Mouse (Mus musculus) lung, embryonic 14.5 days (tissue): ENCODE data around the gene Ipo9. TPM values are rescaled to one million over a fixed set of nuclear protein-coding genes. Genes with fewer than 3 reads are reported as not detected.

ENCODE experiments used
- ATAC-seq: fragments of 200-750 bp; cut with Nextera tagmentation; 2 replicates; pipeline ENCODE4 v1.8.0; 2017; ENCODE audit warnings: mild to moderate bottlenecking, moderate TSS enrichment, moderate library complexity; ENCODE audit not compliant: insufficient read depth
- DNase-seq: peaks from one replicate; pipeline ENCODE4 v3.0.0-alpha.2; 2015
- H3K27ac ChIP-seq: fragments of 300-500 bp; sonication (generic); 2 replicates; pipeline ENCODE4 v1.5.1; 2014; ENCODE audit warnings: low read depth, mild to moderate bottlenecking, moderate library complexity
- H3K27me3 ChIP-seq: fragments of 300-500 bp; sonication (generic); 2 replicates; pipeline ENCODE4 v1.6.1; 2014; ENCODE audit warnings: low read length, control low read depth; ENCODE audit not compliant: insufficient read depth
- H3K36me3 ChIP-seq: fragments of 300-500 bp; sonication (generic); 2 replicates; pipeline ENCODE4 v1.6.1; 2014; ENCODE audit warnings: control low read depth; ENCODE audit not compliant: insufficient read depth
- H3K4me1 ChIP-seq: fragments of 300-500 bp; sonication (generic); 2 replicates; pipeline ENCODE4 v1.6.1; 2014; ENCODE audit warnings: antibody characterized with exemption, control low read depth; ENCODE audit not compliant: insufficient read depth
- H3K4me2 ChIP-seq: fragments of 300-500 bp; sonication (generic); 2 replicates; pipeline ENCODE4 v1.6.1; 2014; ENCODE audit warnings: mild to moderate bottlenecking
- H3K4me3 ChIP-seq: fragments of 300-500 bp; sonication (generic); 2 replicates; pipeline ENCODE4 v1.5.1; 2014; ENCODE audit warnings: low read depth, low read length
- H3K9ac ChIP-seq: fragments of 300-500 bp; sonication (generic); 2 replicates; pipeline ENCODE4 v1.6.1; 2014
- H3K9me3 ChIP-seq: fragments of 300-500 bp; sonication (generic); 2 replicates; pipeline ENCODE4 v1.6.1; 2016; ENCODE audit warnings: low read depth, low read length, control low read depth
- CTCF ChIP-seq: IDR thresholded peaks from 2 replicates; pipeline ENCODE4 v1.5.1; 2016; ENCODE audit warnings: antibody characterized with exemption, low read depth
- WGBS: fragments of 180-500 bp; shearing (Covaris S2); extraction: QIAGEN DNeasy Blood & Tissue Kit; methylation state at CpG from one replicate; pipeline ENCODE4 v1.1.7; 2014; 5-methylcytosine and 5-hydroxymethylcytosine counted together
- polyA plus RNA-seq: library from polyadenylated mRNA; unstranded; fragments of >200 nt; fragmentation: Nextera tagmentation; extraction: Ambion mirVana; gene quantifications from 2 replicates; pipeline ENCODE4 v1.2.1, GENCODE M21; 2014

Ipo9 gene
- polyA plus RNA-seq, 1 experiment from 2014 or later: 158 TPM

GRCm38 (mm10) chr1:135380071-135380991 lies 50.0 kb downstream of the Ipo9 start:
- Histone ChIP-seq H3K36me3 (peaks cover 33% of the 10 kb centered on the region), H3K27me3 (no peaks in the 10 kb centered on the region), H3K4me3 (no peak overlapping the region), H3K9me3 (no peaks in the 10 kb centered on the region), H3K4me1 (peaks cover 3% of the 10 kb centered on the region; the same call in 1 of the 2 replicates), H3K4me2 (no peak overlapping the region), H3K9ac (no peak overlapping the region), H3K27ac (no peak overlapping the region)
- 73% methylated on average over 15 of the region's 15 CpGs for WGBS
- ATAC-seq (no peak), DNase-seq (no peak)
- no peak for TF ChIP-seq CTCF

GRCm38 (mm10) chr1:135379048-135379447 lies 51.3 kb downstream of the Ipo9 start:
- Histone ChIP-seq H3K4me2 (no peak overlapping the region), H3K4me1 (peaks cover 10% of the 10 kb centered on the region; the same call in 1 of the 2 replicates), H3K9ac (no peak overlapping the region), H3K4me3 (no peak overlapping the region), H3K27ac (no peak overlapping the region), H3K36me3 (peaks cover 20% of the 10 kb centered on the region), H3K9me3 (no peaks in the 10 kb centered on the region), H3K27me3 (no peaks in the 10 kb centered on the region)
- ATAC-seq (no peak), DNase-seq (no peak)
- no peak for TF ChIP-seq CTCF
- 40% methylated on average over 2 of the region's 2 CpGs for WGBS

DNA sequence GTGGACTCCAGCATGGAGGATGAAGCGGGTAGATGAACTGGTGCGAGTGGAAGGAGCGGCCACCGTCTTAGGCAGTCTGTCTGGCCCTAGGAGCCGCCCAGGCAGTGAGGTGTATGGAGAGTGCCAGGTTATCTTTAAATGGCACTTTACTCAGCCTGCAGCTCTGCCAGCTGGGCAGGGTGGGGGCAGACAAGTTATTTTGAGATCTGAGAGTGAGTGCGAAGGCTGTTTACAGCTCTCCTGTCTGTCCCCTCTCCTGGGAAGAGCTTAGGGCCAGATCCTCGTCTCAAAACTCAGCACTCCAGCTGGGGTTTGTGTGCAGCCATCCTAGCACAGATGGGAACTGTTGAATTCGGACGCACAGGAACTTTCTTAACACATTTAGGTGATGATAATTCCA lies 51.7 kb downstream of the Ipo9 start:
- Histone ChIP-seq H3K9me3 (no peaks in the 10 kb centered on the region), H3K27ac (0 out of 2 replicates have a peak overlapping the region, but pooled peaks have one; percentile 12), H3K4me2 (no peak overlapping the region), H3K36me3 (peaks cover 16% of the 10 kb centered on the region), H3K4me1 (peaks cover 13% of the 10 kb centered on the region; the same call in 1 of the 2 replicates), H3K9ac (no peak overlapping the region), H3K27me3 (no peaks in the 10 kb centered on the region), H3K4me3 (no peak overlapping the region)
- no peak for ATAC-seq
- WGBS: 40% methylated on average over 9 of the region's 9 CpGs
- no peak for TF ChIP-seq CTCF
- DNase-seq: no peak

GRCm38 (mm10) chr1:135374868-135375581 lies 55.3 kb downstream of the Ipo9 start, which contains the start of gene Shisa4:
Gene Shisa4 (minus strand): TSS chr1:135375237.
- Histone ChIP-seq H3K27ac (peak within 1 kb of the TSS; percentile 43), H3K4me2 (peak within 1 kb of the TSS; percentile 95), H3K9me3 (no peaks in the 10 kb centered on the region), H3K36me3 (0 out of 2 replicates have a peak, but pooled peaks cover 3% of the 10 kb centered on the region), H3K9ac (peak within 1 kb of the TSS; percentile 84), H3K4me3 (peak within 1 kb of the TSS; percentile 72), H3K4me1 (peaks cover 13% of the 10 kb centered on the region; the same call in 1 of the 2 replicates), H3K27me3 (no peaks in the 10 kb centered on the region)
- 2% methylated on average over 38 of the region's 38 CpGs for WGBS
- ATAC-seq: peak; percentile 94
- no peak; the same call in 1 of the 2 replicates for TF ChIP-seq CTCF
- peak; percentile 93 for DNase-seq

DNA sequence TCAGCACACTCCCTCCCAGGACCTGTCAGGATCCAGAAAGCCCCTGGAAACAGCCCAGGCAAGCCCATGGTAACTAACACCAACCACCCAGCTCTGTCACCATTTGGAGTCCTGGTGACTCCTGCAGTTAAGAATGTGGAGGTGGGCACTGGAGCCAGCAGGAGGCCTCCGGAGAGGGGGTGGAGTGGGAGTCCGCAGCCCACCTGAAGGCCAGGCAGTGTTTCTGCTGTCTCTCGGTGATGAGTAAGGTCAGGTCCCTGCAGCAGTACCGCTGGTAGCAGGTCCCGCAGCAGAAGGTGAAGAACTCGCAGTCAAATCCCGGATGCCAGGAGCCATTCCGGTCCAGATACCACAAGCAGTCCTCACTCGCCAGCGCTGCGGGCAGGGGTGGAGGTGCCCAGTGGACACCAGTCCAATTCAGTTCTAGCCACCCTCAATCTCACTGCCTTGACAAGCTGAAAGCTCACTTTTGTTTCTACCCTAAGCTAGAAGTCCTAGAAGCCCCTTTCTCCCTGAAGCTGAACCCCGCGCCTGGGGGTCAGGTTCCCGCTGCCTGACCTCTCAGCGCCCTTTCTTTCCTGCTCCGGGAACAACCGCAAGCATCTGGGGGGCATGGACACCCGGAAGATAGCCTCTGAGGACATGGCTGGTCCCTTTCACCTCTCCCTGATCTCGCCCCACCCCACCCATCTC lies 56.0 kb downstream of the Ipo9 start:
- peak overlapping the region; percentile 43 for H3K27ac ChIP-seq
- H3K9me3 ChIP-seq: no peaks in the 10 kb centered on the region
- peak; percentile 7; the same call in 1 of the 2 replicates for ATAC-seq

GRCm38 (mm10) chr1:135373171-135373677 lies 57.1 kb downstream of the Ipo9 start:
- 0 out of 2 replicates have a peak, but pooled peaks cover 3% of the 10 kb centered on the region for H3K36me3 ChIP-seq
- no peaks in the 10 kb centered on the region for H3K9me3 ChIP-seq
- ATAC-seq (no peak), DNase-seq (no peak)
- no peaks in the 10 kb centered on the region for H3K27me3 ChIP-seq
- TF ChIP-seq CTCF: no peak
- H3K4me2 ChIP-seq: 0 out of 2 replicates have a peak overlapping the region, but pooled peaks have one; percentile 8
- no peak overlapping the region for H3K27ac ChIP-seq
- H3K9ac ChIP-seq: no peak overlapping the region
- H3K4me3 ChIP-seq: no peak overlapping the region
- peaks cover 17% of the 10 kb centered on the region for H3K4me1 ChIP-seq
- 74% methylated on average over 4 of the region's 4 CpGs for WGBS

More for the DNA sequence above, 56.0 kb downstream of the Ipo9 start:
- peak overlapping the region; percentile 84 for H3K9ac ChIP-seq
- TF ChIP-seq CTCF: no peak
- 1% methylated on average over 19 of the region's 19 CpGs for WGBS
- 0 out of 2 replicates have a peak, but pooled peaks cover 3% of the 10 kb centered on the region for H3K36me3 ChIP-seq
- H3K4me1 ChIP-seq: peaks cover 13% of the 10 kb centered on the region; the same call in 1 of the 2 replicates
- peak; percentile 35 for DNase-seq
- H3K4me3 ChIP-seq: peak overlapping the region; percentile 72
- H3K27me3 ChIP-seq: no peaks in the 10 kb centered on the region
- peak overlapping the region; percentile 95 for H3K4me2 ChIP-seq
